Mouse (Mus musculus): Measurements from ENCODE around the gene Crb3.

- peak; percentile 78 for TF ChIP-seq CTCF (IDR thresholded peaks at IDR 0.05; ENCODE audit: low read depth)
- no peak for TF ChIP-seq EP300 (optimal IDR thresholded peaks at IDR 0.05)
These were observed 1.4 kb downstream of the Crb3 start for GRCm38 (mm10) chr17:57060231-57060801.
